Mouse (Mus musculus) hindbrain, postnatal 0 days (tissue): ENCODE measurements around the gene Megf11. TPM values are rescaled to one million over a fixed set of nuclear protein-coding genes. Genes with fewer than 3 reads are reported as not detected.

Source experiments
- ATAC-seq: fragments of 200-750 bp; cut with Nextera tagmentation; 2 replicates; pipeline ENCODE4 v1.8.0; 2017; ENCODE audit warnings: mild to moderate bottlenecking, moderate TSS enrichment, moderate library complexity
- DNase-seq: peaks from one replicate; pipeline ENCODE4 v3.0.0-alpha.2; 2015; ENCODE audit warnings: low spot score
- H3K27ac ChIP-seq: fragments of 300-500 bp; sonication (generic); 2 replicates; pipeline ENCODE4 v1.5.1; 2014; ENCODE audit warnings: mild to moderate bottlenecking
- H3K27me3 ChIP-seq: fragments of 300-500 bp; sonication (generic); 2 replicates; pipeline ENCODE4 v1.6.1; 2014; ENCODE audit warnings: low read length, mixed read lengths; ENCODE audit not compliant: insufficient read depth
- H3K36me3 ChIP-seq: fragments of 300-500 bp; sonication (generic); 2 replicates; pipeline ENCODE4 v1.6.1; 2014; ENCODE audit warnings: low read length, mixed read lengths; ENCODE audit not compliant: insufficient read depth
- H3K4me1 ChIP-seq: fragments of 300-500 bp; sonication (generic); 2 replicates; pipeline ENCODE4 v1.6.1; 2014; ENCODE audit warnings: antibody characterized with exemption, low read length, mixed read lengths; ENCODE audit not compliant: insufficient read depth
- H3K4me2 ChIP-seq: fragments of 300-500 bp; sonication (generic); 2 replicates; pipeline ENCODE4 v1.6.1; 2014; ENCODE audit warnings: low read depth, mild to moderate bottlenecking, low read length, moderate library complexity, mixed read lengths
- H3K4me3 ChIP-seq: fragments of 300-500 bp; sonication (generic); 2 replicates; pipeline ENCODE4 v1.5.1; 2014; ENCODE audit warnings: low read length
- H3K9ac ChIP-seq: fragments of 300-500 bp; sonication (generic); replicated peaks from 2 replicates; pipeline ENCODE4 v1.6.1; 2014; ENCODE audit warnings: mild to moderate bottlenecking, low read length, moderate library complexity, mixed read lengths
- H3K9me3 ChIP-seq: fragments of 300-500 bp; sonication (generic); 2 replicates; pipeline ENCODE4 v1.6.1; 2016; ENCODE audit warnings: low read length, mixed read lengths
- CTCF ChIP-seq: IDR thresholded peaks from 2 replicates; pipeline ENCODE4 v1.5.1; 2016; ENCODE audit warnings: antibody characterized with exemption, control low read depth, low read depth
- WGBS: fragments of 180-500 bp; shearing (Covaris S2); extraction: QIAGEN DNeasy Blood & Tissue Kit; methylation state at CpG from one replicate; pipeline ENCODE4 v1.1.7; 2014; 5-methylcytosine and 5-hydroxymethylcytosine counted together
- polyA plus RNA-seq: library from polyadenylated mRNA; unstranded; fragments of >200 nt; fragmentation: Nextera tagmentation; extraction: Ambion mirVana; gene quantifications from 2 replicates; pipeline ENCODE4 v1.2.1, GENCODE M21; 2015
- total RNA-seq: library from RNA; depleted of rRNA; stranded (reverse); fragments of >200 nt; gene quantifications from 2 replicates; pipeline ENCODE4 v1.2.3, GENCODE M21; 2014

Gene Megf11
- total and polyA plus RNA-seq, 2 experiments from 2014 or later, result 16.1 to 38.2 TPM

DNA sequence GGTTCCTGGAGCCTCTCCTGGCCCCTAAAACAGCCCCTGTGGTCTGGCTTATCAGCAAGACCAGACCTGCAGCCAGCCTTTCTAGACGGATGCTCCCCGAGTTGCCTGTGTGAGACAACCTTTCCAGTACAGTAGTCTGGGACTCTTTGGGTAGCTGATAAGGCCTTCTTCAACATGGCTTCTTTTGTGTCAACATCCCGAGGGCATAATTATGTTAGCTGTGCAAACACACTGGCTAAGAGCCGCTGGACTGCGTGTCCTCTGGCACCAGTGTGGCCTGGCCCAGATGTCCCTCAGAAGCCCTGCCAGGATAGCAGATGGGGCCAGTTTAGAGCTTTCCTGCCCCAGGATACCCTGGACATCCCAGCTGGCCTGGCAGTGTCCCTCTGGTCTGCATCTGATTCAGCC, 205.2 kb downstream of the Megf11 start:
- no peaks in the 10 kb centered on the region for H3K27me3 ChIP-seq
- H3K4me2 ChIP-seq, result no peak overlapping the region
- WGBS, result 54% methylated on average over 5 of the region's 5 CpGs
- H3K4me3 ChIP-seq, result no peak overlapping the region
- H3K4me1 ChIP-seq, result peaks cover 7% of the 10 kb centered on the region; the same call in 1 of the 2 replicates
- H3K9me3 ChIP-seq, result no peaks in the 10 kb centered on the region
- TF ChIP-seq CTCF, result no peak
- ATAC-seq (peak; percentile 77), DNase-seq (peak; percentile 73)
- no peak overlapping the region for H3K9ac ChIP-seq
- no peaks in the 10 kb centered on the region for H3K36me3 ChIP-seq
- no peak overlapping the region for H3K27ac ChIP-seq

DNA sequence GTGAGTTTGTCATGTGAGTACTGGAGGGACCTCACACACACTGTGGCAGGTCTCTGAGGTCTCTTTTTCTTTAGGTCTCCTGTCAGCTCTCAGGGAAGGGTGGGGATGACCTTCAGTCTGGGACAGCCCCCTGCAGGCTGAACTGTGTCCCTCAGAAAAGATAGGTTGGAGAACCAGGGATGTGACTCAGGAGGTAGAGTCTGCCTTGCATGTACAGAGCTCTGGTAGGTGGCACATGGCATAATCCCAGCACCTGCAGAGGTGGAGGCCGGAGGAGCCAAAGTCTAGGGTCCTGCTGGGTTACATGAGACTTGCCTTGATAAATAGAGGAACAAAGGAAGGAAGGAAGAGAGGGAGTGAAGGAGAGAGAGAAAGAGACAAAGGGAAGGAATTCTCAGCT, 206.0 kb downstream of the Megf11 start:
- H3K4me1 ChIP-seq, result peaks cover 7% of the 10 kb centered on the region; the same call in 1 of the 2 replicates
- 74% methylated on average over 1 of the region's 1 CpGs for WGBS
- no peak overlapping the region for H3K9ac ChIP-seq
- H3K9me3 ChIP-seq, result no peaks in the 10 kb centered on the region
- H3K27ac ChIP-seq, result no peak overlapping the region
- TF ChIP-seq CTCF, result no peak
- DNase-seq (no peak), ATAC-seq (no peak)
- H3K27me3 ChIP-seq, result no peaks in the 10 kb centered on the region
- no peaks in the 10 kb centered on the region for H3K36me3 ChIP-seq
- no peak overlapping the region for H3K4me3 ChIP-seq
- H3K4me2 ChIP-seq, result no peak overlapping the region

DNA sequence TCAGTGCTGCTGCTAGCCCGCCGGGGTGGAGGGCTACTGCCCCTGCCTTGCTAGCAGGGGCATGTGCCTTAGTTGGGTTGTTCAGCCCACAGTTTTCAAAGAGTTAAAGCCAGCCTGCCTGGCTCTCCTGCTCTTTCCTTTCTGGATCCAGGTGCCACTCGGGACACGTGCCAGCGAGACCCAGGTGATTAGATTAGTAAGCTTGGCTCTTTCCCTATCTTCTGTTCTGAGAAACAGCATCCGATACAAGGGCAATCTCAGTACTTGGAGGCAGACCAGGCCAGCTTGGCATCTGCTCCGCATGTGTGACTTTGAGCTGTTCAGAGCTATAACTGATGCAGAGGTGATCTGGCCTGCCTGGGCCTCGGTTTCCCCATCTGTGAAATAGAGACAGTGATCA, 209.0 kb downstream of the Megf11 start:
- H3K4me1 ChIP-seq, result peaks cover 7% of the 10 kb centered on the region; the same call in 1 of the 2 replicates
- no peak overlapping the region for H3K27ac ChIP-seq
- no peaks in the 10 kb centered on the region for H3K36me3 ChIP-seq
- no peak for TF ChIP-seq CTCF
- 37% methylated on average over 8 of the region's 8 CpGs for WGBS
- H3K9me3 ChIP-seq, result no peaks in the 10 kb centered on the region
- no peak overlapping the region for H3K4me2 ChIP-seq
- peak; percentile 20 for DNase-seq
- no peak overlapping the region for H3K4me3 ChIP-seq
- no peak overlapping the region for H3K9ac ChIP-seq
- ATAC-seq, result no peak
- H3K27me3 ChIP-seq, result no peaks in the 10 kb centered on the region

DNA sequence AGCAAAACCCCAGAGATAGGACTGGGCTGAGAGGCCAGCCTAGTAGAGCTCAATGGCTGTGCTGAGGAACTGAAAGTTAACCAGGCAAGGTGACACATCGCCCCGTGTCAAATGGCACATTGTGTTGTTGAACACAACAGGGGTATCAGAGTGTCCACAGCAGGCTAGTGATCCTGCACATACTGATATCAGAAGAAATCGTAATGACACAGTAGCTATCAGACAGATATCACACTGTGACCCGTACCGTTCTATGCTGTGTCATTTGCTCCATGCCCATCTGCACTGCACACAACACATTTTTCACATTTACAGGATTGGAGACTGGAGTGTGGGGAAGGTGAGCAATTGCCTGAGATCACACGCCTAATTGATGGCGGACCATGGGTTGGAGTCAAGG, 213.0 kb downstream of the Megf11 start:
- H3K9ac ChIP-seq, result no peak overlapping the region
- no peaks in the 10 kb centered on the region for H3K36me3 ChIP-seq
- H3K9me3 ChIP-seq, result no peaks in the 10 kb centered on the region
- WGBS, result 95% methylated on average over 7 of the region's 7 CpGs
- no peak overlapping the region for H3K27ac ChIP-seq
- no peak overlapping the region for H3K4me2 ChIP-seq
- H3K4me1 ChIP-seq, result peaks cover 4% of the 10 kb centered on the region; the same call in 1 of the 2 replicates
- no peak for DNase-seq
- no peaks in the 10 kb centered on the region for H3K27me3 ChIP-seq
- no peak for TF ChIP-seq CTCF
- no peak overlapping the region for H3K4me3 ChIP-seq
- no peak for ATAC-seq

DNA sequence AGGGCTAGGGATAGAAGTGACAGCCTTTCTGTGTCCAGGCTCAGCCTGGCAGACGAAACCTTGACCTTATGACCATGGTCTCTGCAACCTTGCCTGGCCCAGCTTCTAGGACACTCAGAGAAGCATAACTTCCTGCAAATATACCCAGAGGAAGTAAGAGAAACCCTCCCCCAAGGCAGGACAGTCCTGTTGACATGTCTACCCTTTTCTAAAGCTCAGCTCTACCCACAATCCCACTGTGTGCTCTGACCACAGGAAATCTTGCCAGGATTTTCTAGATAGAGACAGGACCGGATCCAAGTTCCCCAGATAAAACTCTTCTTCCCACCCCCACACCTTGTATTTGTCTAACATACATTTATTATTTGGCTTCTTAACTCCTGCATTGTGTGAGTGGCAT, 215.3 kb downstream of the Megf11 start:
- ATAC-seq (no peak), DNase-seq (no peak)
- Histone ChIP-seq H3K9ac (no peak overlapping the region), H3K36me3 (no peaks in the 10 kb centered on the region), H3K4me2 (no peak overlapping the region), H3K27me3 (no peaks in the 10 kb centered on the region), H3K27ac (no peak overlapping the region), H3K9me3 (no peaks in the 10 kb centered on the region), H3K4me3 (no peak overlapping the region), H3K4me1 (peaks cover 20% of the 10 kb centered on the region)
- no peak for TF ChIP-seq CTCF
- WGBS, result 78% methylated on average over 2 of the region's 2 CpGs

DNA sequence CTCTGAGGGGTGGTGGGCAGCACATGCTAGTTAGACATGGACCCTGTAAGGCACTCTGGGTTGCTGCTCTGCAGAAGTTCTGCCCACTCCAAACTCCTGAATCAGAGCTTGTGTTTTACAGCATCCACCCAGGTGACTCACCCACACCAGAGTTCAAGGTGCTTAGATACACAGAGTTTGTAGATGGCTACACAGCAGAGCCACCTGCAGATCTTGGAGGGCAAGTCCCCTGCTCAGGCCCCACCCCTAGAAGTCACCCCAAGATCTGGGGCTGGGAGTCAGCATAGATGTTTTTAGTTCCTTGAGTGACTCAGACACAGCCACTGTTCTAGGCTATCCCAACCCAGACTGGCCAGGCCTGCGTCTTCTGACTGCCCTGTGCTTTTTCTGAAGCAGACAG, 217.5 kb downstream of the Megf11 start:
- no peaks in the 10 kb centered on the region for H3K9me3 ChIP-seq
- no peak overlapping the region for H3K9ac ChIP-seq
- H3K4me3 ChIP-seq, result no peak overlapping the region
- 87% methylated on average over 1 of the region's 1 CpGs for WGBS
- no peaks in the 10 kb centered on the region for H3K27me3 ChIP-seq
- no peak overlapping the region for H3K27ac ChIP-seq
- ATAC-seq (no peak), DNase-seq (no peak)
- H3K36me3 ChIP-seq, result no peaks in the 10 kb centered on the region
- no peak for TF ChIP-seq CTCF
- H3K4me2 ChIP-seq, result no peak overlapping the region
- H3K4me1 ChIP-seq, result peaks cover 41% of the 10 kb centered on the region

DNA sequence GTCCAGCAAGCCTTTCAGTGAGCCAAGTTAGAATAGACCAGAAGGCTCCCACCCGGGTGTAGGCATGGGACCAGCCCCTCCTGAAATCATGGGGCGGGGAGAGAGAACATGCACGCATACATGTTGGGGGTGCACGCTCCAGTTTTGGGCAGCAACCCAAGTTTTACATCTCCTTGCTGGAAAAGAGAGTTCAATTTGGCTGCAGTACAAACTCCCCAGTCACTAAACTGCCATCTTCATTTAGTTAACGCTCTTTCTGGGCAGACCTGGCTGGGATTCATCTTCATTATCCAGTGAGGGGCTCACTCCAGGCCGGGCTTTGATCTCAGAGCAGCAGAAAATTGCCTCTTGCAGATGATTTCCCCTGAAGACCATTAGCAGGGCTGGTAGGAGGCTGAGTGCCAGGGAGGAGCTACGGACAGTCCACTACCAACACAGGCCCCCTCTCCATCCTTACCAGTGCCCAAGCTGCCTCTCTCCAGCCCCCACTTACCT, 218.8 kb downstream of the Megf11 start:
- Histone ChIP-seq H3K4me3 (no peak overlapping the region), H3K27ac (peak overlapping the region; percentile 1; the same call in 1 of the 2 replicates), H3K4me1 (peaks cover 43% of the 10 kb centered on the region), H3K4me2 (no peak overlapping the region), H3K9ac (no peak overlapping the region), H3K27me3 (no peaks in the 10 kb centered on the region), H3K36me3 (no peaks in the 10 kb centered on the region), H3K9me3 (no peaks in the 10 kb centered on the region)
- 16% methylated on average over 7 of the region's 7 CpGs for WGBS
- DNase-seq (peak; percentile 92), ATAC-seq (peak; percentile 60)
- no peak for TF ChIP-seq CTCF
